Mouse (Mus musculus): Measurements from ENCODE around the gene Fstl4.
"Not testable (repeated sequence)": the region's sequence is repeated elsewhere in the genome, so short reads cannot be mapped to it uniquely, and the experiment has no call there.

Fstl4 gene

GRCm38 (mm10) chr11:53136371-53136770, 371.9 kb downstream of the Fstl4 start:
- no peak for DNase-seq (ENCODE audit: low spot score)

- DNase-seq (ENCODE audit: low spot score) = no peak
These were observed 372.9 kb downstream of the Fstl4 start for GRCm38 (mm10) chr11:53137381-53137780.

- no peak for DNase-seq (ENCODE audit: low spot score)
These were observed 373.8 kb downstream of the Fstl4 start for GRCm38 (mm10) chr11:53138212-53138611.

GRCm38 (mm10) chr11:53139666-53140065, 375.2 kb downstream of the Fstl4 start:
- DNase-seq (ENCODE audit: low spot score) = no peak

GRCm38 (mm10) chr11:53140196-53140595, 375.8 kb downstream of the Fstl4 start:
- DNase-seq (ENCODE audit: low spot score) = no peak

GRCm38 (mm10) chr11:53140722-53141400, 376.4 kb downstream of the Fstl4 start:
- no peak for DNase-seq (ENCODE audit: low spot score)

GRCm38 (mm10) chr11:53143522-53143921, 379.1 kb downstream of the Fstl4 start:
- DNase-seq (ENCODE audit: low spot score) = no peak

GRCm38 (mm10) chr11:53144506-53144905, 380.1 kb downstream of the Fstl4 start:
- DNase-seq (ENCODE audit: low spot score) = no peak

- no peak for DNase-seq (ENCODE audit: low spot score)
These were observed 381.9 kb downstream of the Fstl4 start for GRCm38 (mm10) chr11:53146290-53146689.

- DNase-seq (ENCODE audit: low spot score) = no peak
These were observed 392.0 kb downstream of the Fstl4 start for GRCm38 (mm10) chr11:53156463-53156862.

GRCm38 (mm10) chr11:53157621-53158259, 393.3 kb downstream of the Fstl4 start:
- no peak for DNase-seq (ENCODE audit: low spot score)

- DNase-seq (ENCODE audit: low spot score) = no peak
These were observed 398.0 kb downstream of the Fstl4 start for GRCm38 (mm10) chr11:53162385-53162784.

GRCm38 (mm10) chr11:53166478-53166877, 402.0 kb downstream of the Fstl4 start:
- DNase-seq (ENCODE audit: low spot score) = no peak

GRCm38 (mm10) chr11:53182177-53182852, 417.9 kb downstream of the Fstl4 start:
- no peak for DNase-seq (ENCODE audit: low spot score)

- no peak for DNase-seq (ENCODE audit: low spot score)
These were observed 418.4 kb downstream of the Fstl4 start for GRCm38 (mm10) chr11:53182858-53183257.

GRCm38 (mm10) chr11:53184046-53184445, 419.6 kb downstream of the Fstl4 start:
- DNase-seq (ENCODE audit: low spot score) = no peak

GRCm38 (mm10) chr11:53184698-53185097, 420.3 kb downstream of the Fstl4 start:
- DNase-seq (ENCODE audit: low spot score) = no peak

GRCm38 (mm10) chr11:53187427-53188140, 423.1 kb downstream of the Fstl4 start:
- DNase-seq (ENCODE audit: low spot score) = no peak

- not testable (repeated sequence) for DNase-seq (ENCODE audit: low spot score)
These were observed 432.1 kb downstream of the Fstl4 start for GRCm38 (mm10) chr11:53196551-53196950.

- no peak for DNase-seq (ENCODE audit: low spot score)
These were observed 432.7 kb downstream of the Fstl4 start for GRCm38 (mm10) chr11:53197111-53197510.

GRCm38 (mm10) chr11:53202459-53203250, 438.2 kb downstream of the Fstl4 start:
- no peak for DNase-seq (ENCODE audit: low spot score)

GRCm38 (mm10) chr11:53210876-53211275, 446.4 kb downstream of the Fstl4 start:
- DNase-seq (ENCODE audit: low spot score) = no peak
